Mouse (Mus musculus) layer of hippocampus, adult 9-11 months (tissue): ENCODE results near the gene Galp.
"Not testable (repeated sequence)": the region's sequence is repeated elsewhere in the genome, so short reads cannot be mapped to it uniquely, and the experiment has no call there.

Source experiments
- DNase-seq: peaks from one replicate; pipeline ENCODE4 v3.0.0; 2022

Gene Galp

GRCm38 (mm10) chr7:6179013-6179412 is 17.9 kb upstream of the Galp start:
- DNase-seq: no peak

GRCm38 (mm10) chr7:6182882-6183281 is 14.0 kb upstream of the Galp start:
- no peak for DNase-seq

GRCm38 (mm10) chr7:6183802-6184201 is 13.1 kb upstream of the Galp start:
- no peak for DNase-seq

- DNase-seq: no peak
Measured at GRCm38 (mm10) chr7:6184521-6184920, 12.4 kb upstream of the Galp start.

GRCm38 (mm10) chr7:6185391-6185790 is 11.5 kb upstream of the Galp start:
- no peak for DNase-seq

- DNase-seq: no peak
Measured at GRCm38 (mm10) chr7:6186176-6186575, 10.7 kb upstream of the Galp start.

GRCm38 (mm10) chr7:6186756-6187155 is 10.1 kb upstream of the Galp start:
- DNase-seq: no peak

- no peak for DNase-seq
Measured at GRCm38 (mm10) chr7:6189542-6189941, 7.3 kb upstream of the Galp start.

GRCm38 (mm10) chr7:6191376-6191775 is 5.5 kb upstream of the Galp start:
- peak; percentile 63 for DNase-seq

- DNase-seq: no peak
Measured at GRCm38 (mm10) chr7:6194129-6194528, 2.8 kb upstream of the Galp start.

- no peak for DNase-seq
Measured at GRCm38 (mm10) chr7:6195777-6196176, 1.1 kb upstream of the Galp start.

- DNase-seq: no peak
Measured at GRCm38 (mm10) chr7:6204200-6204599, 7.3 kb downstream of the Galp start.

GRCm38 (mm10) chr7:6213144-6213543 is 16.3 kb downstream of the Galp start:
- DNase-seq: no peak

- DNase-seq: not testable (repeated sequence)
Measured at GRCm38 (mm10) chr7:6214691-6215090, 17.8 kb downstream of the Galp start.

GRCm38 (mm10) chr7:6220147-6220546 is 23.3 kb downstream of the Galp start:
- DNase-seq: no peak

GRCm38 (mm10) chr7:6221978-6222377 is 25.1 kb downstream of the Galp start, which contains the start of gene Zscan5b:
Gene Zscan5b, plus strand, starts transcription at chr7:6222278.
- no peak for DNase-seq

GRCm38 (mm10) chr7:6228491-6228890 is 31.6 kb downstream of the Galp start:
- DNase-seq: peak; percentile 12

GRCm38 (mm10) chr7:6239787-6240186 is 42.9 kb downstream of the Galp start:
- DNase-seq: no peak

GRCm38 (mm10) chr7:6240841-6241425 is 44.0 kb downstream of the Galp start:
- peak; percentile 9 for DNase-seq

GRCm38 (mm10) chr7:6244361-6245292 is 47.7 kb downstream of the Galp start:
- no peak for DNase-seq

- no peak for DNase-seq
Measured at GRCm38 (mm10) chr7:6252410-6252809, 55.5 kb downstream of the Galp start, which contains the start of gene Epp13. Gene Epp13, plus strand, starts transcription at chr7:6252710.

- DNase-seq: no peak
Measured at GRCm38 (mm10) chr7:6254451-6254850, 57.6 kb downstream of the Galp start.

- DNase-seq: no peak
Measured at GRCm38 (mm10) chr7:6257386-6257785, 60.5 kb downstream of the Galp start.
